Mouse (Mus musculus): ENCODE measurements around the gene Frmd5.

GRCm38 (mm10) chr2:121764851-121765250, 42.0 kb downstream of the Frmd5 start:
- TF ChIP-seq CTCF (IDR thresholded peaks at IDR 0.05; ENCODE audit: low read depth) (no peak), EP300 (IDR thresholded peaks at IDR 0.05; ENCODE audit: low read depth) (no peak)
